In genomic region chr17:80028675-80029074, GRCm38 (mm10) we compare ENCODE assay signal across 21 mouse cellular contexts. TPM values are rescaled to one million over a fixed set of nuclear protein-coding genes. Genes with fewer than 3 reads are reported as not detected.
A peak's percentile ranks its signal among the peaks of the same experiment; 100 is the strongest.
DNase-seq lines count a peak whose midpoint lies in the region; ATAC-seq and TF ChIP-seq lines count a peak whose summit lies in the region.
"Had no signal": no experiment of that assay in that cellular context is flagged by ENCODE, and none has a peak within 500 bp of the region (broad histone marks: within the 10 kb centered on the region; RNA-seq: fewer than 3 reads in every experiment).

No protein-coding gene starts in this region.

- no peak overlapping the region for H3K4me2 ChIP-seq in forebrain, embryonic 15.5 days (replicated peaks)
- no peak overlapping the region for H3K4me2 ChIP-seq in kidney, postnatal 0 days (ENCODE audit: low read length)
- H3K4me2 ChIP-seq in midbrain, embryonic 12.5 days (replicated peaks) = no peak overlapping the region
- no peak overlapping the region for H3K4me2 ChIP-seq in midbrain, embryonic 15.5 days
- H3K4me2 ChIP-seq: embryonic facial prominence, embryonic 15.5 days; liver, embryonic 13.5 days; lung, embryonic 14.5 days; neural tube, embryonic 13.5 days had no signal

- H3K36me3 ChIP-seq in forebrain, embryonic 15.5 days = peaks cover 44% of the 10 kb centered on the region
- H3K36me3 ChIP-seq in forebrain, embryonic 10.5 days (replicated peaks) = peaks cover 81% of the 10 kb centered on the region
- peaks cover 33% of the 10 kb centered on the region for H3K36me3 ChIP-seq in kidney, postnatal 0 days (ENCODE audit: insufficient read depth, low read length)
- H3K36me3 ChIP-seq in midbrain, embryonic 12.5 days = peaks cover 48% of the 10 kb centered on the region
- peaks cover 26% of the 10 kb centered on the region; the same call in 1 of the 2 replicates for H3K36me3 ChIP-seq in midbrain, embryonic 15.5 days (replicated peaks)

- WGBS in forebrain, embryonic 15.5 days = 87% methylated on average over 6 of the region's 6 CpGs
- WGBS in forebrain, embryonic 10.5 days = 97% methylated on average over 6 of the region's 6 CpGs
- WGBS in kidney, postnatal 0 days = 91% methylated on average over 6 of the region's 6 CpGs
- 94% methylated on average over 6 of the region's 6 CpGs for whole genome bisulfite sequencing in midbrain, embryonic 12.5 days
- WGBS in midbrain, embryonic 15.5 days = 93% methylated on average over 6 of the region's 6 CpGs

- H3K9ac ChIP-seq in forebrain, embryonic 15.5 days (replicated peaks) = no peak overlapping the region
- no peak overlapping the region for H3K9ac ChIP-seq in kidney, postnatal 0 days (ENCODE audit: low read depth, low read length)
- no peak overlapping the region for H3K9ac ChIP-seq in midbrain, embryonic 12.5 days (replicated peaks)
- no peak overlapping the region for H3K9ac ChIP-seq in midbrain, embryonic 15.5 days
- H3K9ac ChIP-seq: embryonic facial prominence, embryonic 15.5 days; liver, embryonic 13.5 days; lung, embryonic 14.5 days; neural tube, embryonic 13.5 days had no signal

- peak; percentile 26; the same call in 1 of the 2 replicates for ATAC-seq in forebrain, embryonic 15.5 days (replicated peaks)
- no peak for ATAC-seq in kidney, postnatal 0 days (replicated peaks; ENCODE audit: low FRiP score, low read depth)
- peak; percentile 41; the same call in 1 of the 2 replicates for ATAC-seq in midbrain, embryonic 12.5 days (ENCODE audit: low FRiP score, low read depth)
- no peak for ATAC-seq in midbrain, embryonic 15.5 days (replicated peaks)

- H3K27ac ChIP-seq in forebrain, embryonic 15.5 days (replicated peaks) = no peak overlapping the region
- H3K27ac ChIP-seq in forebrain, embryonic 10.5 days = no peak overlapping the region
- no peak overlapping the region for H3K27ac ChIP-seq in kidney, postnatal 0 days
- no peak overlapping the region for H3K27ac ChIP-seq in midbrain, embryonic 12.5 days (replicated peaks)
- no peak overlapping the region for H3K27ac ChIP-seq in midbrain, embryonic 15.5 days
- H3K27ac ChIP-seq: embryonic facial prominence, embryonic 15.5 days; gastrocnemius, adult 2 months; heart, embryonic 10.5 days; liver, embryonic 13.5 days; neural tube, embryonic 13.5 days had no signal

- no peaks in the 10 kb centered on the region for H3K4me1 ChIP-seq in forebrain, embryonic 15.5 days
- H3K4me1 ChIP-seq in forebrain, embryonic 10.5 days = no peaks in the 10 kb centered on the region
- no peaks in the 10 kb centered on the region for H3K4me1 ChIP-seq in kidney, postnatal 0 days (replicated peaks; ENCODE audit: insufficient read depth, low read length)
- H3K4me1 ChIP-seq in midbrain, embryonic 12.5 days = no peaks in the 10 kb centered on the region
- no peaks in the 10 kb centered on the region for H3K4me1 ChIP-seq in midbrain, embryonic 15.5 days
- H3K4me1 ChIP-seq: embryonic facial prominence, embryonic 15.5 days; heart, embryonic 10.5 days; liver, embryonic 13.5 days; neural tube, embryonic 13.5 days had no signal

- TF ChIP-seq CTCF in kidney, postnatal 0 days (IDR thresholded peaks at IDR 0.05; ENCODE audit: low read depth) = peak; percentile 19; the same call in 1 of the 2 replicates

- no peaks in the 10 kb centered on the region for H3K27me3 ChIP-seq in forebrain, embryonic 15.5 days
- no peaks in the 10 kb centered on the region for H3K27me3 ChIP-seq in forebrain, embryonic 10.5 days (ENCODE audit: poor library complexity, severe bottlenecking)
- H3K27me3 ChIP-seq in kidney, postnatal 0 days (ENCODE audit: insufficient read depth, low read length) = no peaks in the 10 kb centered on the region
- no peaks in the 10 kb centered on the region for H3K27me3 ChIP-seq in midbrain, embryonic 12.5 days
- no peaks in the 10 kb centered on the region for H3K27me3 ChIP-seq in midbrain, embryonic 15.5 days (replicated peaks)
- H3K27me3 ChIP-seq: embryonic facial prominence, embryonic 15.5 days; liver, embryonic 13.5 days; neural tube, embryonic 13.5 days had no signal

- H3K4me3 ChIP-seq in forebrain, embryonic 15.5 days = no peak overlapping the region
- H3K4me3 ChIP-seq in forebrain, embryonic 10.5 days = no peak overlapping the region
- no peak overlapping the region for H3K4me3 ChIP-seq in kidney, postnatal 0 days (replicated peaks; ENCODE audit: low read depth, low read length)
- no peak overlapping the region for H3K4me3 ChIP-seq in midbrain, embryonic 12.5 days
- H3K4me3 ChIP-seq in midbrain, embryonic 15.5 days = no peak overlapping the region
- H3K4me3 ChIP-seq: embryonic facial prominence, embryonic 15.5 days; gastrocnemius, adult 2 months; heart, embryonic 10.5 days; liver, embryonic 13.5 days; neural tube, embryonic 13.5 days had no signal

- no peaks in the 10 kb centered on the region for H3K9me3 ChIP-seq in forebrain, embryonic 15.5 days
- peaks cover 2% of the 10 kb centered on the region; the same call in 1 of the 2 replicates for H3K9me3 ChIP-seq in forebrain, embryonic 10.5 days
- H3K9me3 ChIP-seq in kidney, postnatal 0 days (replicated peaks; ENCODE audit: low read length) = no peaks in the 10 kb centered on the region
- no peaks in the 10 kb centered on the region for H3K9me3 ChIP-seq in midbrain, embryonic 12.5 days
- H3K9me3 ChIP-seq in midbrain, embryonic 15.5 days = no peaks in the 10 kb centered on the region
- H3K9me3 ChIP-seq: embryonic facial prominence, embryonic 15.5 days; heart, embryonic 10.5 days; liver, embryonic 13.5 days; neural tube, embryonic 13.5 days had no signal

- DNase-seq in forebrain, embryonic 10.5 days (ENCODE audit: extremely low spot score, low spot score) = no peak
- no peak for DNase-seq in kidney, postnatal 0 days (ENCODE audit: low spot score)
- DNase-seq in kidney, adult 18-20 months = no peak
- DNase-seq in right cerebral cortex, postnatal 4 days = no peak
- DNase-seq: adrenal gland, postnatal 36 days; cerebellum, adult 9-10 months; gastrocnemius, adult 2 months; heart, postnatal 4 days; kidney, adult 2 months; kidney, postnatal 10 days; liver, embryonic 13.5 days; lung, embryonic 14.5 days; lung, postnatal 36 days; thymus, adult 2 months; thymus, postnatal 4 days had no signal

RNA-seq across cellular contexts. Expression of gene Hnrnpll, which starts 33.5 kb away (rescaled TPM):
- polyA plus RNA-seq in forebrain, embryonic 15.5 days (2015; fragmentation: Nextera tagmentation; extraction: Ambion mirVana) = 84.5 and 87.9 TPM in 2 replicates
- 81.2 and 86.2 TPM in 2 replicates for polyA plus RNA-seq in forebrain, embryonic 10.5 days (2016; fragmentation: Nextera tagmentation; extraction: Ambion mirVana)
- 42.2 and 48.0 TPM in 2 replicates for polyA plus RNA-seq in kidney, postnatal 0 days (2015; fragmentation: Nextera tagmentation; extraction: Ambion mirVana)
- 125 and 129 TPM in 2 replicates for polyA plus RNA-seq in midbrain, embryonic 12.5 days (2016; fragmentation: Nextera tagmentation; extraction: Ambion mirVana)
- polyA plus RNA-seq in midbrain, embryonic 15.5 days (2015; fragmentation: Nextera tagmentation; extraction: Ambion mirVana) = 63.7 and 65.5 TPM in 2 replicates

Comparison
In these comparisons a context has a peak if more than half of its experiments do, and no peak if none do; other contexts are left out.
1. ATAC-seq: peak in forebrain, embryonic 15.5 days (single experiment) and midbrain, embryonic 12.5 days (single experiment); none in kidney, postnatal 0 days (single experiment) and midbrain, embryonic 15.5 days (single experiment).